Mouse (Mus musculus) ES-Bruce4 (cell line): Measurements from ENCODE around the gene Dcaf6.
A peak's percentile ranks its signal among the peaks of the same experiment; 100 is the strongest.

ENCODE experiments used
- CTCF ChIP-seq: IDR thresholded peaks from one replicate; pipeline ENCODE4 v1.8.1; 2011; ENCODE audit warnings: low read depth, low read length
- EP300 ChIP-seq: IDR thresholded peaks from 2 replicates; pipeline ENCODE4 v1.6.1; 2011; ENCODE audit warnings: low read depth, low read length; ENCODE audit not compliant: insufficient read depth
- POLR2A ChIP-seq: IDR thresholded peaks from one replicate; pipeline ENCODE4 v1.8.1; 2011; ENCODE audit warnings: low read length; ENCODE audit not compliant: insufficient read depth

GRCm38 (mm10) chr1:165460360-165460800 is at the start of gene Dcaf6, which contains the start of gene Mpc2:
- TF ChIP-seq CTCF (peak; percentile 12), POLR2A (peak; percentile 60), EP300 (no peak)
